21 mouse cellular contexts compared by ENCODE assay signal in the genomic region with DNA sequence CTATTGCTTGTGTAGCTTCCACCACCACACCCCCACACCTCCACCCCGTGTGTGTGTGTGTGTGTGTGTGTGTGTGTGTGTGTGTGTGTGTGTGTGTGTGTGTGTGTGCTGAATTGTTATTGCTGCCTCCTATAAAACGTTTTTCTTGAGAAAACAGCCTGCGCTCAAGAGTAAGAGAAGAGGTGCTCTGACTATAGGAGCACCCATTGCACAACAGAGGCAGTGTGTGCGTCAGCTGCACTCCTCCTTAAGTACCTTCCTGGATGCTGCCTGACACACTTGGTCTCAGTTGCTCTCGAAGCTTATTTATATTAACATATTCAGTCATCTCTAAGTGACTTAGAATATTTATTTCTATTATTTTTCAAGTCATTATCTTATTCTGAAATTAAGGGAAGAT. TPM values are rescaled to one million over a fixed set of nuclear protein-coding genes. Genes with fewer than 3 reads are reported as not detected.
"Had no signal": no experiment of that assay in that cellular context is flagged by ENCODE, and none has a peak within 500 bp of the region (broad histone marks: within the 10 kb centered on the region; RNA-seq: fewer than 3 reads in every experiment).

No protein-coding gene starts in this region.

- H3K4me1 ChIP-seq: liver, embryonic 13.5 days; liver, embryonic 15.5 days; lung, embryonic 15.5 days; megakaryocyte, embryonic 14.5 days; midbrain, embryonic 13.5 days; midbrain, embryonic 15.5 days; neural tube, embryonic 13.5 days; neural tube, embryonic 15.5 days had no signal

- DNase-seq: liver, embryonic 13.5 days; liver, postnatal 0 days; retina, postnatal 1 day; right cerebral cortex, adult 18-20 months; right cerebral cortex, postnatal 25 days; right cerebral cortex, postnatal 4 days; spleen, adult 18-20 months; thymus, adult 18-20 months; thymus, postnatal 14 days; thymus, postnatal 36 days had no signal

- H3K4me3 ChIP-seq: liver, embryonic 13.5 days; liver, embryonic 15.5 days; lung, embryonic 15.5 days; megakaryocyte, embryonic 14.5 days; midbrain, embryonic 13.5 days; midbrain, embryonic 15.5 days; neural tube, embryonic 13.5 days; neural tube, embryonic 15.5 days had no signal

- H3K27ac ChIP-seq: liver, embryonic 13.5 days; liver, embryonic 15.5 days; lung, embryonic 15.5 days; macrophage; midbrain, embryonic 13.5 days; midbrain, embryonic 15.5 days; neural tube, embryonic 13.5 days; neural tube, embryonic 15.5 days had no signal

- H3K36me3 ChIP-seq: midbrain, embryonic 15.5 days; neural tube, embryonic 15.5 days had no signal

- ATAC-seq: liver, postnatal 0 days; midbrain, embryonic 13.5 days; midbrain, embryonic 15.5 days had no signal

- H3K4me2 ChIP-seq: liver, embryonic 11.5 days; liver, embryonic 13.5 days; liver, embryonic 15.5 days; lung, embryonic 15.5 days; midbrain, embryonic 11.5 days; midbrain, embryonic 13.5 days; midbrain, embryonic 15.5 days; neural tube, embryonic 13.5 days; neural tube, embryonic 15.5 days had no signal

- H3K27me3 ChIP-seq: liver, embryonic 13.5 days; liver, embryonic 15.5 days; lung, embryonic 15.5 days; megakaryocyte, embryonic 14.5 days; midbrain, embryonic 13.5 days; midbrain, embryonic 15.5 days; neural tube, embryonic 13.5 days; neural tube, embryonic 15.5 days had no signal

- H3K9me3 ChIP-seq: liver, embryonic 13.5 days; liver, embryonic 15.5 days; lung, embryonic 15.5 days; megakaryocyte, embryonic 14.5 days; midbrain, embryonic 13.5 days; midbrain, embryonic 15.5 days; neural tube, embryonic 13.5 days; neural tube, embryonic 15.5 days had no signal

- H3K9ac ChIP-seq: liver, embryonic 13.5 days; liver, embryonic 15.5 days; liver, postnatal 0 days; lung, embryonic 15.5 days; midbrain, embryonic 13.5 days; midbrain, embryonic 15.5 days; neural tube, embryonic 13.5 days; neural tube, embryonic 15.5 days had no signal

RNA-seq across cellular contexts. Expression of a gene that starts 45.1 kb away (rescaled TPM):
- total RNA-seq: monocyte, adult 5-6 weeks had no signal
- polyA plus RNA-seq: macrophage had no signal
